Mouse (Mus musculus) CD4-positive, CD25-positive, alpha-beta regulatory T cell, adult 4 months (primary cell): ENCODE data around the gene Otof. TPM values are rescaled to one million over a fixed set of nuclear protein-coding genes. Genes with fewer than 3 reads are reported as not detected.

Source experiments
- ATAC-seq: one replicate; pipeline ENCODE4 v1.8.0; 2017
- polyA plus RNA-seq, 2 experiments: library from polyadenylated mRNA; unstranded; fragments of 100-300 nt; shearing (Covaris generic); gene quantifications; one replicate each; pipeline ENCODE4 v1.2.1; 2017

The Otof gene
- not detected for polyA plus RNA-seq

- ATAC-seq: no peak
Measured at GRCm38 (mm10) chr5:30461821-30462220, at the start of gene Otof. Gene Otof, minus strand, starts transcription at chr5:30461932.

GRCm38 (mm10) chr5:30497299-30497698 lies 35.6 kb upstream of the Otof start:
- ATAC-seq: no peak

GRCm38 (mm10) chr5:30496821-30497220 lies 35.1 kb upstream of the Otof start:
- ATAC-seq: no peak

- no peak for ATAC-seq
Measured at GRCm38 (mm10) chr5:30495288-30495687, 33.6 kb upstream of the Otof start.

GRCm38 (mm10) chr5:30494606-30495005 lies 32.9 kb upstream of the Otof start:
- no peak for ATAC-seq

- ATAC-seq: no peak
Measured at GRCm38 (mm10) chr5:30493723-30494122, 32.0 kb upstream of the Otof start.

GRCm38 (mm10) chr5:30490845-30491244 lies 29.1 kb upstream of the Otof start:
- no peak for ATAC-seq

- no peak for ATAC-seq
Measured at GRCm38 (mm10) chr5:30490215-30490614, 28.5 kb upstream of the Otof start.

GRCm38 (mm10) chr5:30485136-30485535 lies 23.4 kb upstream of the Otof start:
- ATAC-seq: no peak

- no peak for ATAC-seq
Measured at GRCm38 (mm10) chr5:30484591-30484990, 22.9 kb upstream of the Otof start.

GRCm38 (mm10) chr5:30483533-30483932 lies 21.8 kb upstream of the Otof start:
- no peak for ATAC-seq

GRCm38 (mm10) chr5:30482319-30482718 lies 20.6 kb upstream of the Otof start:
- ATAC-seq: no peak

- no peak for ATAC-seq
Measured at GRCm38 (mm10) chr5:30476534-30476933, 14.8 kb upstream of the Otof start.

- ATAC-seq: no peak
Measured at GRCm38 (mm10) chr5:30472148-30472547, 10.4 kb upstream of the Otof start.

- ATAC-seq: no peak
Measured at GRCm38 (mm10) chr5:30470454-30470853, 8.7 kb upstream of the Otof start.

GRCm38 (mm10) chr5:30466315-30466714 lies 4.6 kb upstream of the Otof start:
- ATAC-seq: no peak

GRCm38 (mm10) chr5:30465861-30466260 lies 4.1 kb upstream of the Otof start, which contains the start of gene 1700001C02Rik:
Gene 1700001C02Rik, plus strand, starts transcription at chr5:30466047.
- ATAC-seq: no peak

GRCm38 (mm10) chr5:30460155-30460554 lies 1.6 kb downstream of the Otof start:
- no peak for ATAC-seq

- ATAC-seq: no peak
Measured at GRCm38 (mm10) chr5:30456056-30456455, 5.7 kb downstream of the Otof start.

- no peak for ATAC-seq
Measured at GRCm38 (mm10) chr5:30444327-30444895, 17.3 kb downstream of the Otof start.

- no peak for ATAC-seq
Measured at GRCm38 (mm10) chr5:30442196-30442595, 19.5 kb downstream of the Otof start.

GRCm38 (mm10) chr5:30440308-30440906 lies 21.3 kb downstream of the Otof start:
- no peak for ATAC-seq

GRCm38 (mm10) chr5:30438931-30439330 lies 22.8 kb downstream of the Otof start:
- ATAC-seq: no peak

GRCm38 (mm10) chr5:30427406-30427805 lies 34.3 kb downstream of the Otof start:
- ATAC-seq: no peak
